Comparison of ENCODE assay signal across 32 mouse cellular contexts in genomic region chr3:120531880-120532580, GRCm38 (mm10).
A peak's percentile ranks its signal among the peaks of the same experiment; 100 is the strongest.
DNase-seq lines count a peak whose midpoint lies in the region; ATAC-seq and TF ChIP-seq lines count a peak whose summit lies in the region.
"Had no signal": no experiment of that assay in that cellular context is flagged by ENCODE, and none has a peak within 500 bp of the region (broad histone marks: within the 10 kb centered on the region; RNA-seq: fewer than 3 reads in every experiment).

No protein-coding gene starts in this region.

- peak overlapping the region; percentile 42 for H3K27ac ChIP-seq in forebrain, postnatal 0 days (ENCODE audit: low read depth, low read length)
- H3K27ac ChIP-seq in heart, embryonic 10.5 days, result no peak overlapping the region
- H3K27ac ChIP-seq: embryonic facial prominence, embryonic 12.5 days; hindbrain, embryonic 13.5 days; kidney, postnatal 0 days; left cerebral cortex, adult 2 months; limb, embryonic 12.5 days; liver, embryonic 15.5 days; lung, embryonic 15.5 days; midbrain, embryonic 12.5 days; neural tube, embryonic 12.5 days had no signal

- no peak overlapping the region for H3K9ac ChIP-seq in forebrain, postnatal 0 days
- H3K9ac ChIP-seq: embryonic facial prominence, embryonic 12.5 days; hindbrain, embryonic 13.5 days; limb, embryonic 12.5 days; liver, embryonic 15.5 days; lung, embryonic 15.5 days; midbrain, embryonic 12.5 days; neural tube, embryonic 12.5 days had no signal

- no peaks in the 10 kb centered on the region for H3K27me3 ChIP-seq in forebrain, postnatal 0 days (ENCODE audit: insufficient read depth, low read length)
- H3K27me3 ChIP-seq in heart, embryonic 10.5 days (ENCODE audit: insufficient read depth, poor library complexity, severe bottlenecking), result no peaks in the 10 kb centered on the region
- H3K27me3 ChIP-seq: embryonic facial prominence, embryonic 12.5 days; hindbrain, embryonic 13.5 days; limb, embryonic 12.5 days; liver, embryonic 15.5 days; lung, embryonic 15.5 days; midbrain, embryonic 12.5 days; neural tube, embryonic 12.5 days had no signal

- no peak for TF ChIP-seq CTCF in brain, embryonic 14.5 days (IDR thresholded peaks at IDR 0.05; ENCODE audit: borderline replicate concordance, extremely low read depth, insufficient read depth, insufficient read length)
- no peak for TF ChIP-seq CTCF in forebrain, postnatal 0 days (IDR thresholded peaks at IDR 0.05; ENCODE audit: low read depth)

- no peaks in the 10 kb centered on the region for H3K4me1 ChIP-seq in forebrain, postnatal 0 days (ENCODE audit: insufficient read depth)
- no peaks in the 10 kb centered on the region for H3K4me1 ChIP-seq in heart, embryonic 10.5 days
- H3K4me1 ChIP-seq: embryonic facial prominence, embryonic 12.5 days; hindbrain, embryonic 13.5 days; limb, embryonic 12.5 days; liver, embryonic 15.5 days; lung, embryonic 15.5 days; midbrain, embryonic 12.5 days; neural tube, embryonic 12.5 days had no signal

- H3K36me3 ChIP-seq in forebrain, postnatal 0 days (ENCODE audit: insufficient read depth), result no peaks in the 10 kb centered on the region
- H3K36me3 ChIP-seq in heart, embryonic 10.5 days, result no peaks in the 10 kb centered on the region
- H3K36me3 ChIP-seq: embryonic facial prominence, embryonic 12.5 days; hindbrain, embryonic 13.5 days; limb, embryonic 12.5 days; liver, embryonic 15.5 days; lung, embryonic 15.5 days; midbrain, embryonic 12.5 days; neural tube, embryonic 12.5 days had no signal

- no peak for TF ChIP-seq POLR2A in brain, embryonic 14.5 days (IDR thresholded peaks at IDR 0.05; ENCODE audit: borderline replicate concordance, extremely low read depth, insufficient read depth, insufficient read length, poor library complexity, severe bottlenecking)

- ATAC-seq in forebrain, postnatal 0 days, result no peak
- ATAC-seq: intestine, embryonic 16.5 days had no signal

- H3K4me2 ChIP-seq in forebrain, postnatal 0 days (ENCODE audit: low read depth), result no peak overlapping the region
- H3K4me2 ChIP-seq: embryonic facial prominence, embryonic 12.5 days; heart, embryonic 11.5 days; hindbrain, embryonic 13.5 days; limb, embryonic 12.5 days; liver, embryonic 15.5 days; lung, embryonic 15.5 days; midbrain, embryonic 12.5 days; neural tube, embryonic 12.5 days had no signal

- no peak overlapping the region for H3K4me3 ChIP-seq in forebrain, postnatal 0 days (ENCODE audit: low read depth, low read length)
- H3K4me3 ChIP-seq in heart, embryonic 10.5 days, result no peak overlapping the region
- H3K4me3 ChIP-seq: embryonic facial prominence, embryonic 12.5 days; hindbrain, embryonic 13.5 days; left cerebral cortex, adult 2 months; limb, embryonic 12.5 days; liver, embryonic 15.5 days; lung, embryonic 15.5 days; midbrain, embryonic 12.5 days; myocyte; neural tube, embryonic 12.5 days had no signal

- 54% methylated on average over 9 of the region's 9 CpGs for WGBS in forebrain, postnatal 0 days
- 71% methylated on average over 9 of the region's 9 CpGs for WGBS in heart, embryonic 10.5 days

- H3K9me3 ChIP-seq in forebrain, postnatal 0 days (ENCODE audit: low read length), result no peaks in the 10 kb centered on the region
- H3K9me3 ChIP-seq in heart, embryonic 10.5 days, result no peaks in the 10 kb centered on the region
- H3K9me3 ChIP-seq: embryonic facial prominence, embryonic 12.5 days; hindbrain, embryonic 13.5 days; limb, embryonic 12.5 days; liver, embryonic 15.5 days; lung, embryonic 15.5 days; midbrain, embryonic 12.5 days; neural tube, embryonic 12.5 days had no signal

- peak; percentile 15 for DNase-seq in layer of hippocampus, adult 11-12 months (ENCODE audit: low spot score)
- DNase-seq in layer of hippocampus, postnatal 10 days (ENCODE audit: low spot score in 2 of 2), result no peak
- peak; percentile 68 for DNase-seq in brain, embryonic 14.5 days (ENCODE audit: low read depth)
- peak; percentile 34 for DNase-seq in forebrain, postnatal 0 days
- peak; percentile 38 for DNase-seq in layer of hippocampus, adult 9-11 months
- DNase-seq in heart, embryonic 10.5 days (ENCODE audit: low spot score), result no peak
- no peak for DNase-seq in cerebellum, postnatal 14 days
- DNase-seq: adrenal gland, adult 8-10 months; B cell, adult 2 months; cerebellum, adult 11 months; cerebellum, adult 9-10 months; embryo, embryonic 11 days; gastrocnemius, postnatal 25 days; heart, adult 11 months; heart, postnatal 4 days; kidney, adult 8-10 months; kidney, postnatal 4 days; right cerebral cortex, adult 18-20 months; spleen, adult 18-20 months; thymus, postnatal 14 days had no signal

Comparison
In these comparisons a context has a peak if more than half of its experiments do, and no peak if none do; other contexts are left out.
1. DNase-seq: peak in layer of hippocampus, adult 11-12 months (single experiment), brain, embryonic 14.5 days (single experiment), forebrain, postnatal 0 days (single experiment) and layer of hippocampus, adult 9-11 months (single experiment); none in layer of hippocampus, postnatal 10 days (0 of 2), heart, embryonic 10.5 days (single experiment) and cerebellum, postnatal 14 days (0 of 2).